Mouse (Mus musculus) kidney, embryonic 15.5 days (tissue): ENCODE results near the gene Epb41l4b. TPM values are rescaled to one million over a fixed set of nuclear protein-coding genes. Genes with fewer than 3 reads are reported as not detected.

Experiments
- ATAC-seq: fragments of 200-750 bp; cut with Nextera tagmentation; replicated peaks from 2 replicates; pipeline ENCODE4 v1.8.0; 2017; ENCODE audit warnings: moderate TSS enrichment; ENCODE audit not compliant: low FRiP score
- H3K27ac ChIP-seq: fragments of 300-500 bp; sonication (generic); 2 replicates; pipeline ENCODE4 v1.5.1; 2015; ENCODE audit warnings: mild to moderate bottlenecking, inconsistent platforms
- H3K27me3 ChIP-seq: fragments of 300-500 bp; sonication (generic); 2 replicates; pipeline ENCODE4 v1.6.1; 2015; ENCODE audit warnings: inconsistent platforms
- H3K36me3 ChIP-seq: fragments of 300-500 bp; sonication (generic); 2 replicates; pipeline ENCODE4 v1.6.1; 2015; ENCODE audit warnings: inconsistent platforms
- H3K4me1 ChIP-seq: fragments of 300-500 bp; sonication (generic); 2 replicates; pipeline ENCODE4 v1.6.1; 2015; ENCODE audit warnings: inconsistent platforms
- H3K4me2 ChIP-seq: fragments of 300-500 bp; sonication (generic); 2 replicates; pipeline ENCODE4 v1.6.1; 2015; ENCODE audit warnings: moderate library complexity, mild to moderate bottlenecking, inconsistent platforms
- H3K4me3 ChIP-seq: fragments of 300-500 bp; sonication (generic); replicated peaks from 2 replicates; pipeline ENCODE4 v1.5.1; 2015; ENCODE audit warnings: mild to moderate bottlenecking, inconsistent platforms
- H3K9ac ChIP-seq: fragments of 300-500 bp; sonication (generic); 2 replicates; pipeline ENCODE4 v1.6.1; 2015; ENCODE audit warnings: mild to moderate bottlenecking, inconsistent platforms
- H3K9me3 ChIP-seq: fragments of 300-500 bp; sonication (generic); replicated peaks from 2 replicates; pipeline ENCODE4 v1.6.1; 2016; ENCODE audit warnings: inconsistent platforms
- WGBS: fragments of 180-500 bp; shearing (Covaris S2); methylation state at CpG from one replicate; pipeline ENCODE4 v1.1.7; 2015; ENCODE audit warnings: mixed read lengths; 5-methylcytosine and 5-hydroxymethylcytosine counted together
- polyA plus RNA-seq: library from polyadenylated mRNA; unstranded; fragments of >200 nt; fragmentation: Nextera tagmentation; extraction: Ambion mirVana; gene quantifications from 2 replicates; pipeline ENCODE4 v1.2.1, GENCODE M21; 2015

The Epb41l4b gene
- polyA plus RNA-seq, 1 experiment from 2014 or later = 2.9 TPM

GRCm38 (mm10) chr4:57105339-57105738, 37.9 kb downstream of the Epb41l4b start:
- Histone ChIP-seq H3K9me3 (no peaks in the 10 kb centered on the region), H3K36me3 (no peaks in the 10 kb centered on the region), H3K4me1 (no peaks in the 10 kb centered on the region), H3K27ac (no peak overlapping the region), H3K27me3 (no peaks in the 10 kb centered on the region), H3K4me2 (no peak overlapping the region), H3K4me3 (no peak overlapping the region), H3K9ac (no peak overlapping the region)
- no peak for ATAC-seq
- 67% methylated on average over 6 of the region's 6 CpGs for WGBS

GRCm38 (mm10) chr4:57103830-57104229, 39.4 kb downstream of the Epb41l4b start:
- H3K9ac ChIP-seq = no peak overlapping the region
- H3K4me3 ChIP-seq = no peak overlapping the region
- H3K36me3 ChIP-seq = no peaks in the 10 kb centered on the region
- WGBS = 74% methylated on average over 5 of the region's 5 CpGs
- H3K27me3 ChIP-seq = no peaks in the 10 kb centered on the region
- no peaks in the 10 kb centered on the region for H3K9me3 ChIP-seq
- no peak for ATAC-seq
- H3K4me2 ChIP-seq = no peak overlapping the region
- H3K27ac ChIP-seq = no peak overlapping the region
- H3K4me1 ChIP-seq = no peaks in the 10 kb centered on the region

GRCm38 (mm10) chr4:57101095-57101494, 42.1 kb downstream of the Epb41l4b start:
- Histone ChIP-seq H3K4me3 (no peak overlapping the region), H3K4me2 (no peak overlapping the region), H3K9ac (no peak overlapping the region), H3K9me3 (no peaks in the 10 kb centered on the region), H3K36me3 (no peaks in the 10 kb centered on the region), H3K27me3 (no peaks in the 10 kb centered on the region), H3K4me1 (no peaks in the 10 kb centered on the region), H3K27ac (no peak overlapping the region)
- WGBS = 73% methylated on average over 4 of the region's 4 CpGs
- no peak for ATAC-seq

GRCm38 (mm10) chr4:57097411-57097810, 45.8 kb downstream of the Epb41l4b start:
- no peak overlapping the region for H3K4me2 ChIP-seq
- ATAC-seq = no peak
- H3K36me3 ChIP-seq = no peaks in the 10 kb centered on the region
- peaks cover 6% of the 10 kb centered on the region for H3K27me3 ChIP-seq
- 96% methylated on average over 4 of the region's 4 CpGs for WGBS
- H3K9me3 ChIP-seq = no peaks in the 10 kb centered on the region
- H3K4me3 ChIP-seq = no peak overlapping the region
- H3K4me1 ChIP-seq = 0 out of 2 replicates have a peak, but pooled peaks cover 2% of the 10 kb centered on the region
- no peak overlapping the region for H3K27ac ChIP-seq
- H3K9ac ChIP-seq = no peak overlapping the region

- Histone ChIP-seq H3K9ac (no peak overlapping the region), H3K36me3 (no peaks in the 10 kb centered on the region), H3K4me2 (no peak overlapping the region), H3K9me3 (no peaks in the 10 kb centered on the region), H3K4me3 (no peak overlapping the region), H3K27ac (no peak overlapping the region), H3K4me1 (0 out of 2 replicates have a peak, but pooled peaks cover 2% of the 10 kb centered on the region), H3K27me3 (peaks cover 10% of the 10 kb centered on the region)
- no peak for ATAC-seq
These were observed 47.7 kb downstream of the Epb41l4b start for GRCm38 (mm10) chr4:57095569-57095968.

- Histone ChIP-seq H3K27me3 (peaks cover 16% of the 10 kb centered on the region), H3K9me3 (no peaks in the 10 kb centered on the region), H3K4me1 (0 out of 2 replicates have a peak, but pooled peaks cover 2% of the 10 kb centered on the region), H3K27ac (no peak overlapping the region), H3K4me2 (no peak overlapping the region), H3K9ac (no peak overlapping the region), H3K36me3 (no peaks in the 10 kb centered on the region), H3K4me3 (no peak overlapping the region)
- ATAC-seq = no peak
- WGBS = 71% methylated on average over 12 of the region's 12 CpGs
These were observed 51.9 kb downstream of the Epb41l4b start for GRCm38 (mm10) chr4:57091363-57091762.

- Histone ChIP-seq H3K36me3 (no peaks in the 10 kb centered on the region), H3K9ac (no peak overlapping the region), H3K9me3 (no peaks in the 10 kb centered on the region), H3K4me3 (no peak overlapping the region), H3K27ac (no peak overlapping the region), H3K4me2 (no peak overlapping the region), H3K27me3 (peaks cover 16% of the 10 kb centered on the region), H3K4me1 (peaks cover 7% of the 10 kb centered on the region; the same call in 1 of the 2 replicates)
- ATAC-seq = no peak
- WGBS = 80% methylated on average over 4 of the region's 4 CpGs
These were observed 54.9 kb downstream of the Epb41l4b start for GRCm38 (mm10) chr4:57088301-57088700.

GRCm38 (mm10) chr4:57085750-57086400, 57.4 kb downstream of the Epb41l4b start:
- peak; percentile 57; the same call in 1 of the 2 replicates for ATAC-seq

GRCm38 (mm10) chr4:57083653-57084052, 59.6 kb downstream of the Epb41l4b start:
- H3K27ac ChIP-seq = no peak overlapping the region
- H3K4me3 ChIP-seq = no peak overlapping the region
- WGBS = 64% methylated on average over 11 of the region's 11 CpGs
- peaks cover 5% of the 10 kb centered on the region; the same call in 1 of the 2 replicates for H3K27me3 ChIP-seq
- H3K4me1 ChIP-seq = peaks cover 19% of the 10 kb centered on the region
- H3K9ac ChIP-seq = no peak overlapping the region
- H3K9me3 ChIP-seq = no peaks in the 10 kb centered on the region
- ATAC-seq = no peak
- no peaks in the 10 kb centered on the region for H3K36me3 ChIP-seq
- no peak overlapping the region for H3K4me2 ChIP-seq

More at GRCm38 (mm10) chr4:57085750-57086400, 57.4 kb downstream of the Epb41l4b start:
- no peaks in the 10 kb centered on the region for H3K36me3 ChIP-seq
- H3K27me3 ChIP-seq = peaks cover 5% of the 10 kb centered on the region; the same call in 1 of the 2 replicates
- peaks cover 19% of the 10 kb centered on the region for H3K4me1 ChIP-seq
- H3K4me3 ChIP-seq = no peak overlapping the region
- 0 out of 2 replicates have a peak overlapping the region, but pooled peaks have one; percentile 19 for H3K27ac ChIP-seq
- 63% methylated on average over 10 of the region's 10 CpGs for WGBS
- no peaks in the 10 kb centered on the region for H3K9me3 ChIP-seq
- H3K4me2 ChIP-seq = no peak overlapping the region
- H3K9ac ChIP-seq = no peak overlapping the region

GRCm38 (mm10) chr4:57082775-57083428, 60.3 kb downstream of the Epb41l4b start:
- ATAC-seq = no peak
- WGBS = 55% methylated on average over 10 of the region's 10 CpGs
- H3K4me3 ChIP-seq = no peak overlapping the region
- no peaks in the 10 kb centered on the region for H3K9me3 ChIP-seq
- no peak overlapping the region for H3K27ac ChIP-seq
- no peaks in the 10 kb centered on the region for H3K36me3 ChIP-seq
- H3K27me3 ChIP-seq = peaks cover 3% of the 10 kb centered on the region; the same call in 1 of the 2 replicates
- H3K9ac ChIP-seq = no peak overlapping the region
- peaks cover 19% of the 10 kb centered on the region for H3K4me1 ChIP-seq
- no peak overlapping the region for H3K4me2 ChIP-seq

- no peak overlapping the region for H3K9ac ChIP-seq
- no peaks in the 10 kb centered on the region for H3K9me3 ChIP-seq
- H3K4me3 ChIP-seq = no peak overlapping the region
- WGBS = 28% methylated on average over 7 of the region's 7 CpGs
- peaks cover 2% of the 10 kb centered on the region; the same call in 1 of the 2 replicates for H3K27me3 ChIP-seq
- no peak overlapping the region for H3K4me2 ChIP-seq
- peaks cover 19% of the 10 kb centered on the region for H3K4me1 ChIP-seq
- no peaks in the 10 kb centered on the region for H3K36me3 ChIP-seq
- no peak overlapping the region for H3K27ac ChIP-seq
- ATAC-seq = no peak
These were observed 61.8 kb downstream of the Epb41l4b start for GRCm38 (mm10) chr4:57081463-57081862.

GRCm38 (mm10) chr4:57073843-57074242, 69.4 kb downstream of the Epb41l4b start:
- Histone ChIP-seq H3K27me3 (0 out of 2 replicates have a peak, but pooled peaks cover 2% of the 10 kb centered on the region), H3K4me2 (no peak overlapping the region), H3K9me3 (no peaks in the 10 kb centered on the region), H3K4me1 (peaks cover 11% of the 10 kb centered on the region; the same call in 1 of the 2 replicates), H3K9ac (no peak overlapping the region), H3K27ac (peak overlapping the region; percentile 54; the same call in 1 of the 2 replicates), H3K4me3 (no peak overlapping the region), H3K36me3 (no peaks in the 10 kb centered on the region)
- WGBS = 70% methylated on average over 7 of the region's 7 CpGs
- ATAC-seq = no peak; the same call in 1 of the 2 replicates
